Mouse (Mus musculus) inflammation-experienced regulatory T-cells, adult 6 months (primary cell): Measurements from ENCODE around the gene Ttll2. TPM values are rescaled to one million over a fixed set of nuclear protein-coding genes. Genes with fewer than 3 reads are reported as not detected.
"Not testable (repeated sequence)": the region's sequence is repeated elsewhere in the genome, so short reads cannot be mapped to it uniquely, and the experiment has no call there.

Experiments
- ATAC-seq: one replicate; pipeline ENCODE4 v1.8.0; 2017
- polyA plus RNA-seq, 3 experiments: library from polyadenylated mRNA; unstranded; fragments of 100-300 nt; shearing (Covaris generic); gene quantifications; one replicate each; pipeline ENCODE4 v1.2.1; 2017

Gene Ttll2
- polyA plus RNA-seq, 3 experiments from 2014 or later, result not detected

DNA sequence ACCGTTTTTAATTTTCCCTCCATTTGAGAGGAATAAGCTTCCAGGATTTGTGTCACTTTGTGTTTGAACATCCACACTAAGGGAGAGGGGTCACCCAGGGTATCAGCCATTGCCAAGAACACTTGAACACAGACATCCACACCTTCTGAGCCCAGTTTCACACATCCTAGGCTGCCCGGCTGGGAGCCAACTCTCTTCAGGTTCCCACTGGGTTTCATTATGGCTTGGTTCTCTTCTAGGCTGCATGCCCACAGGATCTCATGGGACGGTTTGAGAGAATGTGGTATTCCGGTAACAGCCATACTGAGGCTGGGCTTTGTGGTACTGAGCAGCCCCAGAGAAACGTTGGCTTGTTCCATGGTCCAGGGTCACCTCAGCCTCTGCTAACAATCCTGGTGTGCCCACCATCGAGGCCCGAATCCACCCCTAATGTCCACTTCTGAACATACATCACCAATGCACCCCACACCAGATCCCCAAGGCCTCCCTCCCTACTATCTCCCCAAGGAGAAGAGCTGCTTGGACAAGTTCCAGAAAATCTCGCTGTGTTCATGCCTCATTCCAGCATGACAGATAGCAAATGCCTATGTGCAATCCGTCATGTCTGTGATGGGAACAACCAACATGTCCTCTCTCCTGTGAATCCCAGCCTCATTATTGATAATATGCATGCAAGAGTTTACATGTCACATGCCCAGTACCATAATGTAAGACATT is 8.4 kb upstream of the Ttll2 start:
- not testable (repeated sequence) for ATAC-seq

DNA sequence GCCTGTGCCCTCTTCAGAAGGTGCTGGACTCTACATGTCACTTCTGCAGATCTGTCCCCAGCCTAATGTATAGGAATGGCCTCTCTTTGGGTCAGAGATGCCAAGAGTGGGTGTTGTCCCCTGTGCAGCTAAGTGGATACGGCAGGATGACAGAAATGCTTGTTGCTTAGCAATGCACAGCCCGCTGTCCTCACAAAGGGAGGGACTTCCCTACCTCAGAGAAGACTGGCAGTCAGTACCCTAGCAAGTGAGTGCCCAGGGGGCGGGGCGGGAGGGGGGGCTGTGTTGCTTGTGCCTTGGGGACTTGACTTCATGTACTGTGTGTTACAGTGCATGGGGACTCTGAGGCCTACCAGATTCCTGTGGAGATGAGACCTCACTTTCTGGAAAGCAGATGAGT is 7.3 kb upstream of the Ttll2 start:
- ATAC-seq, result not testable (repeated sequence)

DNA sequence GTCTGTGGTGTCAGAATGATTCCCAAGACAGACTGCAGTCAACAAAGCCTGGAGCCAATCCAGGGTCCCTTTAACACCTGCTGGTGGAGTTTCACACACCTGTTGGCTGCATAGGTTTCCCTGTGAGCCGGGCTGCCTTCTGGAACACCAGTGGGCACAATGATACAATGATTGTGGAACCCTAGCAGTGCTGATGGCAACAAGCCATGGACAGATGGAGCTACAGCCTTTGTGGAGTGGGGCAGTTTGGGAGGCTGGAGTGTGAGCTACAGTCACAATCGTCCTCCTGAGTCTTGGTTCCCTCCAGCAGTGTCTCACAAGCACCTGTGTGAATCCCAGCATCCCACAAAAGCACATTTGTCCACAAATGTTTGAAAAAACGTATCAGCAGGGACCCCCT is 3.7 kb downstream of the Ttll2 start:
- ATAC-seq, result not testable (repeated sequence)

DNA sequence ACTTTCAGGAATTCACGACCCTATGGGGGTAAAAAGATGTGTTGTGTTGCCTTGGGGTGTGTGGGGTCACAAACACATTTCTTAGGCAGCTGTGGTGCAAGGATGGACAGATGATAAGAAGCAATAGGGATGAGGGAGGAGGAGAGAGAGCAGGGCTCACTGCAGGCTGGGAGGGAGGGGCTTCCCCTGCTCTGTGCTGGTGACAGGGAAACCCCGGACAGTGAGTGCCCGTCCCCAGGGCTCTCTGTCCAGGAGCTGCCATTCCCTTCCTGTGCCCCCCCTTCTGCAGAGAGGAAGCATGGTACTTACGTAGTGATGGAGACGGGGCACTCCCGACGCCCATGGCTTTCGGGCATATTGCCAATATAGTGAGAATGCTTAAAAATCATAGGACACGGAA is 15.1 kb downstream of the Ttll2 start:
- not testable (repeated sequence) for ATAC-seq

DNA sequence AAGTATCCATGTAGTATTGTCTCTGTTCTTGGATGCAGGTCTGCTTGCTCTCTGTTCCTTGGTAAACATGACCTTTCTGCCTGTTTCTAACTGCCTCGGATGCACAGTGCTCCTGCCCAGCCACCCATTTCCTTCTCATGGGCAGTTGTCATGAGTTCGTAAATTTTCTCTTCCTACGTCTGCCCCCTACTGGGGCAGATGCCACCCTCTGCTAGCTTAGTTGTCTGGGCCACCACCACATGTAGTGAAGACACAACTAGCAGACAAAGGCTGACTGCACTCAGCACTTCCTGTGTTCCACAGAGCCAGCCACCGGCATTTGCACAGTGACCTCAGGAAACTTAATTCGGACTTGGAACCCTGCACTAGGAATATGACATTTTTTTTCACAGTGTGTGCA is 19.8 kb downstream of the Ttll2 start:
- not testable (repeated sequence) for ATAC-seq

DNA sequence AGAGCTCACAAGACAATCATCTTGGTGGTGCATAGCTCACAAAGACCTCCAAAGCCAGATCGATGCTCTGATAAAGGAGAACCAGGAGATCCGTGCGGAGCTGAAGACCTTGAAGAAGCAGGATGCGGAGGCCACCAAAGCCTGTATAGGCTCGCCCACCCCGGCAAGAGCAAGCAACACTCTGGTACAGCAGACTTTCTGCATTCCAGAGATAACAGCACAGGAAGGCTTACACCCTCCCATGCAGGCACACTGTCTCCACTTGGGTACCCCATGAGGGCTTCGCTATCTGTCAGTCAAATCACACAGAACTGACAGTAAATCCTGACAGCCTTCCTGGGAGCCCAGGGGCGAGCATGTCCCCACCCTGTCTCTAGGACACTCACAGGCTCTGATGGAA is 26.1 kb downstream of the Ttll2 start:
- not testable (repeated sequence) for ATAC-seq

DNA sequence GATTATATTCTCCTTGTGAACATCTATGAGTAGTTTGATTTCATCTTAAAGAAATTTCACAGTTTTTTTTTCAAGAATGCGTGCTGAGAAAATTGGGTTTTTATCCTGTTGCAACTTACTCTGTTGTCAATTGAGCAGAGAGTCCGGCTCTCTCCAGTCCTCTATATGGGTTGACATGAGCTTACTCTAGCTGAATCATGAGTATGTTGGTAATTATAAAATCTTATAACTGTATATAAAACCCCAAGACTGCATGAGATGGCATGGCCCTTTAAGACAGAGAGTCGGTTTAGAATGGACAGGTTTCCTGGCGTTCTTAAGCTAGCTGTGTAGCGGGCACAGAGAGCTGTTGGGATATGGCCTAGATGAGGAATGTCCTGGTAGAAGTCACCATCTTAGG is 28.1 kb downstream of the Ttll2 start, which contains the start of gene Tcp10a:
Gene Tcp10a (plus strand): TSS at position 301 of the 400 bp plus-strand sequence.
- not testable (repeated sequence) for ATAC-seq

DNA sequence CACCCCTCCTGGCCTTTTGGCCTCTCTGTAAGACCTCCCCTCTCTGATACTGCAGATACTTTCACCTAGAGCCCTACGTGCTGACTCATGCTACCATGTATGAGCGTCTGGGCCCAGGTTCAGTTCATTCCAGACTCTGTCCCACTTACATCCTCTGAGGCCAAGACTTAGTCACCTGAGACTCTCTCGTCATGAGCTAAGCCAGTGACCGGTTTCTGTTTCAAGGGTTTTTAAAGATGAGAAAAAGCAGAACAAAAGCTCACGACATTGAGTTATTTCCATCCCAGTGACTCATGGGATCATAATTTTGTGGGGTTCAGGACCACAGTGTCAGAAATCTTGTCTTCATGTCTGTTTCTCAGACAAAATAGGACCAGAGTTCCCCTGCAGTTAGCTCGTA is 32.7 kb downstream of the Ttll2 start:
- not testable (repeated sequence) for ATAC-seq

DNA sequence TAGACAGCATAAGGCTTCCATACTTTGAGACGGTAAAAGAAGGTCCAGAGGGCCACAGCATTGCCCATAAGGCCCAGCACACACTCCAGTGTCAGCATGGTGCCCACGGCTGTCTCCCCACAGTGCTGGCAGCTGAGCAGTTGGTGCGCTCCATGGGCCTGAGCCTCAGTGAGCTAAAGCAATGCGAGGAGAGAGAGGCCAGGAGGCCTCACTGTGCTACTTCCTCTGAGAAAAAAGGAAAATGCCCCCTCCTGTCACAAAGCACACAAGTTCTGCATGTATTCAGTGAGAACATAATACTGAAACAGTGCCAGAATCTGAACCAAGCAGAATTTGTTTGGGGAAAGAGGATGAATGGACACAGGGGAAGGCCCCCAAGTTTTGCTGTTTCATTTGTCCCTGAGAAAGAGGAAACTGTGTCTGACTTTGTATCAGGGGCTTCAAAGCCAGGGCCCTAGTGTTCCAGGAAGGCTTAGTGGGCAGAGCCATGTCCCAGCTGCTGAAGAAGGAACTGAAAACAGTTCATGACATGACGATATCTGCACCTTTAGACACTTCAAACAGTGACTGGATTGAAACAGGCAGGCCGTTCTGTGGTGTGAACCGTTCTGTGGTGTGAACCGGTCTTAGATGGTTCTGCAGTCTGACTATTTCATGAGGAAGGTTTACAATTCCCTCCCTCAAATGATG is 36.7 kb downstream of the Ttll2 start:
- not testable (repeated sequence) for ATAC-seq

DNA sequence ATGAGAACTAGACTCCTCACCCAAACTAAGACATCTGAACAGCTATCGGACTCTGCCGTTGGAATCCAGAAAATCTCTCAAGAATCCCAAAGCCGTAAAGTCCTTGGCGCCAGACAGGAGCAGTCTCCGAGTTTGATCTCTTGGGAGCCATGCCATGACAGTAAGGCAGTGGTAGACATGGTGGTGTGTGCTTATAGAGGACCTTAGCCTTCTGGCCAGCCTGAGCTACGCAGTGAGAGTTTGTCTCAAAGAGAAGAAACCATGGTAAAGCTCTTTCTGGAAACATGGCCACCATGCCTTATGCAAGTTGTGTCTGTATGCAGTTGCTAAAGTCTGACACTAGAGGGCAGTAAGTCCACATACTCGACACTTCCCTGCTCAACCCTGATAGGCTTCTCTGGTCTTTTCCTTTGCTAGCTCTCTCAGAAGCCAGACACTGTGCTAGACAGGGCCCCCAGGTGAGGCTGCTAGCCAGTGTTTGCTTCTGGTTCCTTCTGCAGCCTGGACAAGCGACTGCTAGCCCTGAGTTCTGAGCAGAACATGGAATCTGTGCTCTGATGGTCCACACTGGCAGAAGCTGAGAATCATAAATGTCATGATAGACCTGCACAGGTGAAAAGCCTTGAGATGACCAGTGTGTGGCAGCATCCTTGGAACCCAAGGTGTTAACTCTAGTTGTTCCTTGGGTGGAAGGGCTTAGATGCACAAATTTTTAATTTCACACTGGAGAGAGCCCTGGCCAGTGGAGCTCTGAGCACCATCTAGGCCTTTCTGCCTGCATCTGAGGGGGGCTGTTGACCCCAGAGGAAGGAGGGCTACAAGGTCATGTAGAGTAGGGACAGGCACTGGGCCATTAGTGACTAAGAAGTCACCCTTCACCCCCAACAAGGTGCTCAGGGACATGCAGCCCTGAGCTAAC is 46.0 kb downstream of the Ttll2 start:
- not testable (repeated sequence) for ATAC-seq

Other genes starting within 250 kb of the Ttll2 start
- 1 to 10 TPM in 1 of 3 experiments, under 1 TPM in 2; 0.34 to 1.1 (median 0.66) TPM for gene Rps6ka2, start 182.6 kb downstream of the Ttll2 start, polyA plus RNA-seq
- not detected for gene Tcp10a, start 28.1 kb downstream of the Ttll2 start, polyA plus RNA-seq
- gene Gm49630, start 19.3 kb upstream of the Ttll2 start, polyA plus RNA-seq, result not detected
- gene Unc93a2, start 32.8 kb upstream of the Ttll2 start, polyA plus RNA-seq, result under 1 TPM in 1 of 3 experiments, not detected in 2; 0.20 TPM